Mouse (Mus musculus) hindbrain, embryonic 16.5 days (tissue): ENCODE results near the gene Lrrc3. TPM values are rescaled to one million over a fixed set of nuclear protein-coding genes. Genes with fewer than 3 reads are reported as not detected.
"Not testable (repeated sequence)": the region's sequence is repeated elsewhere in the genome, so short reads cannot be mapped to it uniquely, and the experiment has no call there.

Source experiments
- ATAC-seq: fragments of 200-750 bp; cut with Nextera tagmentation; 2 replicates; pipeline ENCODE4 v1.8.0; 2017; ENCODE audit warnings: moderate TSS enrichment, moderate library complexity
- H3K27ac ChIP-seq: fragments of 300-500 bp; sonication (generic); 2 replicates; pipeline ENCODE4 v1.5.1; 2014; ENCODE audit warnings: low read depth, mild to moderate bottlenecking, control low read depth, low read length, moderate library complexity
- H3K27me3 ChIP-seq: fragments of 300-500 bp; sonication (generic); replicated peaks from 2 replicates; pipeline ENCODE4 v1.6.1; 2014; ENCODE audit warnings: low read length; ENCODE audit not compliant: control insufficient read depth, insufficient read depth
- H3K36me3 ChIP-seq: fragments of 300-500 bp; sonication (generic); 2 replicates; pipeline ENCODE4 v1.6.1; 2014; ENCODE audit warnings: mild to moderate bottlenecking, low read length, moderate library complexity, mixed read lengths; ENCODE audit not compliant: control insufficient read depth, insufficient read depth
- H3K4me1 ChIP-seq: fragments of 300-500 bp; sonication (generic); 2 replicates; pipeline ENCODE4 v1.6.1; 2014; ENCODE audit warnings: low read depth, low read length; ENCODE audit not compliant: control insufficient read depth, insufficient read depth
- H3K4me2 ChIP-seq: fragments of 300-500 bp; sonication (generic); 2 replicates; pipeline ENCODE4 v1.6.1; 2014; ENCODE audit warnings: mild to moderate bottlenecking, low read length, control low read depth, moderate library complexity
- H3K4me3 ChIP-seq: fragments of 300-500 bp; sonication (generic); 2 replicates; pipeline ENCODE4 v1.5.1; 2014; ENCODE audit warnings: mild to moderate bottlenecking, low read length, control low read depth, moderate library complexity
- H3K9ac ChIP-seq: fragments of 300-500 bp; sonication (generic); 2 replicates; pipeline ENCODE4 v1.6.1; 2014; ENCODE audit warnings: low read depth, mild to moderate bottlenecking, control low read depth, low read length, moderate library complexity
- H3K9me3 ChIP-seq: fragments of 300-500 bp; sonication (generic); 2 replicates; pipeline ENCODE4 v1.6.1; 2014; ENCODE audit warnings: mild to moderate bottlenecking, low read length, moderate library complexity; ENCODE audit not compliant: control insufficient read depth
- WGBS: fragments of 180-500 bp; shearing (Covaris S2); extraction: QIAGEN DNeasy Blood & Tissue Kit; methylation state at CpG from one replicate; pipeline ENCODE4 v1.1.7; 2014; 5-methylcytosine and 5-hydroxymethylcytosine counted together
- polyA plus RNA-seq: library from polyadenylated mRNA; unstranded; fragments of >200 nt; fragmentation: Nextera tagmentation; extraction: Ambion mirVana; gene quantifications from 2 replicates; pipeline ENCODE4 v1.2.1, GENCODE M21; 2015

The Lrrc3 gene
- 23.7 and 25.7 TPM in 2 replicates for polyA plus RNA-seq

DNA sequence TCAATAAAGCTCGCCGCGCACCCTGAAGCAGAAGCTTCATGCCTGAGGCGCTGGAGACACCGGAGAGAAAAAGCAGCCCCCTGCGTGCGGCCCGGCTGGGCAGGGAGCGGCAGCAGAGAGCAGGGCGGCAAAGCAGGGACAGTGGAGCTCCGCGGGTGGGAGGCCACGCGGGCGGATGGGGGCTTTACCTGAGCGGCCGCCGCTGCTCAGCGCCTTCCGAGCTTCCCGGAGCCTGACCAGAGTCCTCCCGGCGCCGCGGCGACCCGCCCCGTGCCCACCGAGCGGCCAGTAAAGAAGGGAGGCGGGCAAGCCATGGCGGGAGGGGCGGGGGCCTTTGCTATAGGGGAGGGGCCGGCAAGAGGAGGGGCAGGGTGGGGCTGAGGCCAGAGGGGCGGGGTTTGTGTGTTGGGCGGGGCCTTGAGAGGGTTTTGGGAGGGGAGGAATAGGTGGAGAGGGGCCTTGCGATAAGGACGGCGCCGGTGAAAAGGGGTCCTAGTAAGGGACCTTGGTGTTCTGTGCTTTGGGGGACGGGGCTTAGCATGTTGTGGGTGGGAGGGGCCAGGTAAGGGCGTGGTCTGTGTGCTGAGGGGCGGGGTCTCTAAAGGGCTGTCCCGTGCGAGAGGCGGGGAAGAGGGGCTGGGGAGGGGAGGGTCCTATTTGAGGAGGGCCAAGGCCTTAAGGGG, at the start of gene Lrrc3:
Lrrc3 (minus strand) TSS at position 326 of the 683 bp plus-strand sequence.
- Histone ChIP-seq H3K27ac (peak within 1 kb of the TSS; percentile 61), H3K36me3 (0 out of 2 replicates have a peak, but pooled peaks cover 2% of the 10 kb centered on the region), H3K9me3 (no peaks in the 10 kb centered on the region), H3K4me3 (peak within 1 kb of the TSS; percentile 60), H3K4me2 (peak within 1 kb of the TSS; percentile 78), H3K9ac (peak within 1 kb of the TSS; percentile 76), H3K27me3 (no peaks in the 10 kb centered on the region), H3K4me1 (peaks cover 12% of the 10 kb centered on the region; the same call in 1 of the 2 replicates)
- peak; percentile 82 for ATAC-seq
- WGBS, result 2% methylated on average over 33 of the region's 46 CpGs

DNA sequence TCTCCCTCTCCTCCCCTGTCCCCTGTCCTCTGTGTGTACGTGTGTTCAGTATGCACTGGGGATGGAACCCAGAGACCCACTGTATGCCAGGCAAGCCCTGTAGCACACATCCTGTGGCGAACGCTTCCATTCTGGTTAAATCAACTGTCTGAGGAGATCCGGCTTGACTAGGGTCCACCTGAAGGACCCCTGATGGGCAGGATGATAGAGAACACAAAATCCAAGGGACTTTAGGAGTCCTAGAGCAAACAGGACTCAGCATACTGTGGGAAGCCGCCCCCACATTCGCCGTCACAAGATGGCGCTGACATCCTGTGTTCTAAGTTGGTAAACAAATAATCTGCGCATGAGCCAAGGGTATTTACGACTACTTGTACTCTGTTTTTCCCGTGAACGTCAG, 48.1 kb upstream of the Lrrc3 start:
- not testable (repeated sequence) for H3K36me3 ChIP-seq, H3K27ac ChIP-seq, H3K9me3 ChIP-seq, H3K4me1 ChIP-seq, H3K9ac ChIP-seq, H3K27me3 ChIP-seq, ATAC-seq, H3K4me3 ChIP-seq, H3K4me2 ChIP-seq
- 92% methylated on average over 8 of the region's 12 CpGs for WGBS

DNA sequence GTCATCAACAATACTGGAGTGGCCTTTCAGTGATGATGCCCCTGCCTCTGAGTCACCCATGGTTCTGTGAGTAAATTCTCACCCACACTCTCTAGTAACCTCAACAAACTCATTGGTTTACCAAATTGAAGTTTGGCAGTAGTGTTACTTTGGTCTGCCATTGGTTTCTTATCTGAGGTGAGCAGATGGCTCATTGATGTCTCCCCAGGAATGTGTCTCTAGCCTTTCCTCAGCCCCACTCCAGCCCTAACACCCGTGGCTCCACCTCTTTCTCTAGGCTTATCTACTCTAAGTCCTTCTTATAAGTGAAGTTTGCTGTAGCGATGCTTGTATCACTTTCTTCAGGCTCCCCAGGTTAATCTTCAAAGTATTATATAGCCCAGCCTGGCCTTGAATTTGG, 37.3 kb upstream of the Lrrc3 start:
- H3K4me1 ChIP-seq, result no peaks in the 10 kb centered on the region
- no peak overlapping the region for H3K9ac ChIP-seq
- ATAC-seq, result no peak
- H3K27ac ChIP-seq, result no peak overlapping the region
- H3K9me3 ChIP-seq, result no peaks in the 10 kb centered on the region
- H3K4me2 ChIP-seq, result no peak overlapping the region
- H3K27me3 ChIP-seq, result no peaks in the 10 kb centered on the region
- no peak overlapping the region for H3K4me3 ChIP-seq
- WGBS, result 81% methylated on average over 2 of the region's 2 CpGs
- no peaks in the 10 kb centered on the region for H3K36me3 ChIP-seq

DNA sequence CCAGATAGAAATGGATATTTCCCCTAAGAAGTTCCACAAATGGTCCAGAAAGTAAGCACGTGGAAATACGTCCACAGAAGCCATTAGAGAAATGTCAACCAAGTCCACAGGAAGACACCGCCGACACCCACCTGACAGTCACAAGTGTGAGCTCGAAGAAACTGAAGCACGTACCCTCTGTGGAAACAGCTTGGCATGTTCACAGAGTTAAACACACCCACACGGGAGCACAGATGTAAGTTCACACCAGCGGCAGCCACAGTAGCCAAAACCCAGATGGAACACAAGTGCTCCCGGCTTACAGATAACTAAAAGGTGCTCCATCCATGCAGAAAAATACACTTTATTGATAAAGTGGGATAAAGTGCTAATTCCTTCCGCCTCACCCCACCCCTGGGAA, 25.0 kb upstream of the Lrrc3 start:
- H3K27me3 ChIP-seq, result no peaks in the 10 kb centered on the region
- H3K27ac ChIP-seq, result no peak overlapping the region
- no peaks in the 10 kb centered on the region for H3K9me3 ChIP-seq
- H3K36me3 ChIP-seq, result no peaks in the 10 kb centered on the region
- 86% methylated on average over 10 of the region's 10 CpGs for WGBS
- H3K4me2 ChIP-seq, result no peak overlapping the region
- no peak overlapping the region for H3K4me3 ChIP-seq
- ATAC-seq, result no peak
- no peak overlapping the region for H3K9ac ChIP-seq
- H3K4me1 ChIP-seq, result no peaks in the 10 kb centered on the region

DNA sequence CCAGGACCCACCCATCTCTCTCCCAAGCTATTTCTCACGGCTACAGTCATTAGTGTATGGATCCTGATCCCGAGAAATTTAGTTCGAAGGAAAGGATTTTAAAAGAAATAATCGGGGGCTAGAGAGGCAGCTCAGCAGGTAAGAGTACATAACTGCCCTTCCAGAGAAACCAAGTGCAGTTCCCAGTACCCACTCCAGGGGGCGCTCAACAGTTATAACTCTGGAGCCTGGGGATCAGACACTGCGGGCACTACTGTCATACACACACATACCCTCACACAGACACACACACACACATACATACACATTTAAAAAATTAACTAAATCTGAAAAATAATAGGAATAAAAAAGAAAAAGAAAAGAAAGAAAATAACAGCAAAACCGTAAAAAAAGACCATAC, 23.8 kb upstream of the Lrrc3 start:
- Histone ChIP-seq H3K36me3 (no peaks in the 10 kb centered on the region), H3K9ac (no peak overlapping the region), H3K4me2 (no peak overlapping the region), H3K4me1 (no peaks in the 10 kb centered on the region), H3K27me3 (no peaks in the 10 kb centered on the region), H3K9me3 (no peaks in the 10 kb centered on the region), H3K4me3 (no peak overlapping the region), H3K27ac (no peak overlapping the region)
- no peak for ATAC-seq
- WGBS, result 45% methylated on average over 7 of the region's 7 CpGs

DNA sequence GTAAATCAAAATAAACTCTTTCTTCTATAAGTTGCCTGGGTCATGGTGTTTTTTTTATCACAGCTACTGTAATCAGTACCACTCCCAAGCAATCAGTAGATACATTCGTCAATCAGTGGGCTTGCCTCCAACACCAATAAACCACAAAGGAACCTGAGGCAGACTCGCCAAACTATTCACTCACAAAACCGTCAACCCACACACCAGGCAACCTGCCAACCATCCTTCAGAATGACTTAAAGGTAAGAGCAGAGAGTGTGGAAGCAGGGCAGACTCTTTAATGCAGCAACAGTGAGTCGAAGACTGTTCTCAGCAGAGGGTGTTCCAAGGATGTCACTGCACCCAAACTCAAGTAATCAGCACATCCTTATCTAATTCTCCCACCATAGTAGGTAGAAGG, 20.3 kb upstream of the Lrrc3 start:
- ATAC-seq, result no peak
- 79% methylated on average over 4 of the region's 4 CpGs for WGBS
- H3K9ac ChIP-seq, result no peak overlapping the region
- H3K4me2 ChIP-seq, result no peak overlapping the region
- no peaks in the 10 kb centered on the region for H3K9me3 ChIP-seq
- H3K4me1 ChIP-seq, result no peaks in the 10 kb centered on the region
- no peak overlapping the region for H3K4me3 ChIP-seq
- H3K27ac ChIP-seq, result no peak overlapping the region
- H3K36me3 ChIP-seq, result no peaks in the 10 kb centered on the region
- H3K27me3 ChIP-seq, result no peaks in the 10 kb centered on the region

DNA sequence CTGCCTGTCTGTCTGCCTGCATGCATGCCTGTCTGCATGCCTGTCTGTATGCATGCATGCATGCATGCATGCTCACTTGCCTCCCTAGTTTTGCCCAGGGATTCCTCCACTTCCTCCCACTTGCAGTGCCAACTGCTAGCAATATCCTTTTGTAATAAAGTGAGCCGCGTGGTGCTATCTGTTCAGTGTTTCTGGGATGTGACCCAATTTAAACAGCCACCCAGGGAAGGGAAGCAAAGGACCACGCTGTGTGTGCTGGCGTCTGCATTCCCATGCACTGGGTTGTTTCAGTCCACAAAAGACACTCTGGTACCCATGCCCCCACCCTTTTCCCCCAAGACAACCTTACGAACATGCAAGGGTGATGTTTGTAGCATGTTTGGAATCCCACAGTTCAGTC, 18.7 kb upstream of the Lrrc3 start:
- peak; percentile 58; the same call in 1 of the 2 replicates for ATAC-seq
- 58% methylated on average over 5 of the region's 5 CpGs for WGBS

DNA sequence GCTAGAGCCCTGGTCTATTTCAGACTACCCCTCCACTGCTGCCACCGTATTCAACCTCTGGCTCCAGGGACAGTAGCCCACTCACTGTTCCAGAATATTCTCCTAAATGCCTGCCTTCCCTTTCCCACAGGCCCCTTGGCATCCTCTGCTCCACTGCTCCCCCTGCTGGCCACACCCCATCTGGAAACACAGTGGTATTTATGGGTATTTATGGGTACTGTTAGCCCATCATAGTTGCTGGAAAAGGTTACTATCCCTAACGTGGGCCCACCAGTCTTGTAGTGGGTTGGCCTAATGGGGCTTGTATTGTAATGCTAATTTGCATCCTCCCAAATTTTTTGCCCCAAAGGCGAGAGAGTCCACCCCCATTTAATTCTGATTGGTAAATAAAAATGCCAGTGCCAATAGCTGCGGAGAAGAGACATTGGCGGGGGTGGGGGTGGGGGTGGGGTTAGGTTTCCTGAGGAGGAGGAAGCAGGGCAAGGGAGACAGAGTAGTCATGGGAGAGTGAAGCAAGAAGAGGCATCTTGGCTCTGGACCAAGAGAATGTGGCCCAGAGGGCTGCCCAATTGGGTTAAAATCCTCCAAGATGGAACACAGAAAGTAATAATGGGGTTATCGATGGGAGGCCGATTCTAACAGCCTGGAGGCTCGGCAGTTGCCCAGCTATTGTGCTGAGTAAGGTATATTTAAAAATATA, 14.4 kb upstream of the Lrrc3 start:
- Histone ChIP-seq H3K4me2 (no peak overlapping the region), H3K27ac (no peak overlapping the region), H3K4me1 (no peaks in the 10 kb centered on the region), H3K4me3 (no peak overlapping the region), H3K9ac (no peak overlapping the region), H3K9me3 (no peaks in the 10 kb centered on the region), H3K36me3 (no peaks in the 10 kb centered on the region), H3K27me3 (no peaks in the 10 kb centered on the region)
- 59% methylated on average over 8 of the region's 8 CpGs for WGBS
- ATAC-seq, result no peak

More for the DNA sequence above, 18.7 kb upstream of the Lrrc3 start:
- no peaks in the 10 kb centered on the region for H3K9me3 ChIP-seq
- H3K4me1 ChIP-seq, result no peaks in the 10 kb centered on the region
- H3K4me2 ChIP-seq, result no peak overlapping the region
- no peaks in the 10 kb centered on the region for H3K36me3 ChIP-seq
- no peak overlapping the region for H3K4me3 ChIP-seq
- H3K27me3 ChIP-seq, result no peaks in the 10 kb centered on the region
- no peak overlapping the region for H3K27ac ChIP-seq
- H3K9ac ChIP-seq, result no peak overlapping the region

DNA sequence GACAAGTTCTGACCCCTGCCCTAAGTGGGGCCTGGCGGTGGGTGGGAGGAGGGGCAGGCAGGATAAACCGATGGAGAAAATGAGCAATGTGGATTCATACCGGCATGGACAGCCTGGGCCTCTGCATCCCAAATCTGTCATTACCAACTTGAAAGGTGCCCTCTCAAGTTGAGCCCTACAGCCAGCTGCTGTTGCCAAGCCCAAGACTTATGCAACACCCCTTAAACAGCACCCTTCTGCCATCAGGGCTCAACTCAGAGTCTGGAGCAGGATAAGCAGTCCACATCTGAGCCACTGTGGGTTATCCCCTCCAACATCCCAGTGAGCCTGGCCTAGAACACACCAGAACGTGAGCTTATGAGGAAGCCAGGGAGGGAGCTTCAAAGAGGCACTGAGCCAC, 11.0 kb upstream of the Lrrc3 start:
- Histone ChIP-seq H3K27me3 (no peaks in the 10 kb centered on the region), H3K4me2 (no peak overlapping the region), H3K4me3 (no peak overlapping the region), H3K9ac (no peak overlapping the region), H3K9me3 (no peaks in the 10 kb centered on the region), H3K36me3 (no peaks in the 10 kb centered on the region), H3K27ac (no peak overlapping the region), H3K4me1 (no peaks in the 10 kb centered on the region)
- 80% methylated on average over 4 of the region's 4 CpGs for WGBS
- ATAC-seq, result no peak
